Mouse (Mus musculus) E14TG2a.4 (cell line): ENCODE data around the gene Tacc2.

Experiments
- CTCF ChIP-seq: conservative IDR thresholded peaks from 2 replicates; pipeline ENCODE4 v1.5.1; 2014; ENCODE audit warnings: low read length
- POU5F1 ChIP-seq: IDR thresholded peaks from 2 replicates; pipeline ENCODE4 v1.6.1; 2014; ENCODE audit warnings: low read length, borderline replicate concordance

DNA sequence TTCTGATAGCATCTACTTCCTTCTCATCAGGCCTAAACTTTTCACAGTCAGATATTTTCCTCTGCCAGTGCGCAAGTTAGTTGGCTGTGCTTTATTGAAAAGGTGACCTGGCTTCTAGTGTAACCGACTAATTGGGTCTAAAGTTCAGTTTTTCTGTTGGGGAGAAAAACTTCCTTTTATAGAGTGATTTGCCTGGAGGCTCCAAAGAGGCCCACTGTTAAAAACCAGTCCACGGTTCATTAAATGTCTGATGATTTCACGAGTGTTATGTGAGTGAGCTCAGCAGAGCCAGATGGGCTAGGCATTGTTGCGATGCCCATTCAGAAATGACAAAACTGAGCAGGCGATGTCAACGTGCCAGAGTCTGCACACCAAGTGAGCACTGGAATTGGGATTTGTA is 6.8 kb upstream of the Tacc2 start:
- TF ChIP-seq CTCF (no peak), POU5F1 (no peak)
